Mouse (Mus musculus) T-helper 17 cell (primary cell): ENCODE results near the gene Tmem200a.

Experiments
- in situ Hi-C, 2 experiments: fragments of 300-600 bp; cut with MboI, MseI; formaldehyde crosslinking; loops; 1 replicate in 1 of 2; 2 replicates in 1 of 2; pipeline ENCODE4 v1.15.1; 2025; ENCODE audit warnings: high pct_unique_total_duplicates in 2 of 2

Tmem200a gene

GRCm38 (mm10) chr10:25887225-25887624 is 191.6 kb downstream of the Tmem200a start:
- in situ Hi-C loops = no loop called here

GRCm38 (mm10) chr10:25884512-25884911 is 194.3 kb downstream of the Tmem200a start:
- in situ Hi-C loops = no loop called here

DNA sequence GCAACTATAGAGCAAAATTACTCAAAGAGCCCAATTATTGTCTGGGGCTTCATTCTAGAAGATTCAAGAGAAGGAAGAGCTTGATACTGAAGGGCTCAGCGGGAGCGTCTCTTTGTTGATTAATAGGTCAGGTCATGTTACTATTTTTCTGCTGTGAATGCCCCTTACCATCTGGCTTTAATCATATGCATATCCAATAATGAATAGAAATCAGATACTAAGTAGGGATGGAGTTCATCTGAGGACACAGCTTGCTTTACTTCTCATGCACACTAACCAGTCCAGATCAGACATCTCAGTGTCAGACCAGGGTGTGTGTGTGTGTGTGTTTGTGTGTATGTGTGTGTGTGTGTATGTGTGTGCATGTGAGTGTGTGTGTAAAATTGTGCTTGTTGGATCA is 201.1 kb downstream of the Tmem200a start:
- in situ Hi-C loops = no loop called here

DNA sequence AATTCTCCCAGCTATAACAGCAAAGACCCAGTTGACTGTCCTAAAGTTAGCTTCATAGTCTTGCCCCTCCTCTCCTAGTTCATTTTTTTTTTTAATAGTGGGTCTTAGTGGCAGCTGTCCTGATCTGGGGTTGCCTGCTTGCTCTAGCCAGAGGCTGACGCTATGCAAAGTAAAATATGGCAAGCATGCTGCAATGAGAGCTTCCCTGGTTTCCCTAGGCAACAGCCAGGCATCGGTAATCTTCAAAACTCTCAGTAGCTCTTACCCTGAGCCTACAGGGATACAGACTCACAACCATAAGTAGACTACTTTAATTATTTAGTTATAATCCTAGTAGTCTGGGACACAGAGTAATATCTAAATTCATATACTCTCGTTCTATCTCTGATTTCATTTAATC is 202.0 kb downstream of the Tmem200a start:
- in situ Hi-C loops = no loop called here

- in situ Hi-C loops = no loop called here
Observed at GRCm38 (mm10) chr10:25868739-25869138, 210.1 kb downstream of the Tmem200a start.
